Mouse (Mus musculus) midbrain, postnatal 0 days (tissue): ENCODE data around the gene Cdkl1. TPM values are rescaled to one million over a fixed set of nuclear protein-coding genes. Genes with fewer than 3 reads are reported as not detected.

Experiments
- ATAC-seq: fragments of 200-750 bp; cut with Nextera tagmentation; 2 replicates; pipeline ENCODE4 v1.8.0; 2017; ENCODE audit warnings: moderate number of reproducible peaks, mild to moderate bottlenecking, moderate TSS enrichment, moderate library complexity; ENCODE audit not compliant: low FRiP score
- DNase-seq: peaks from one replicate; pipeline ENCODE4 v3.0.0-alpha.2; 2015; ENCODE audit warnings: low spot score
- H3K27ac ChIP-seq: fragments of 300-500 bp; sonication (generic); 2 replicates; pipeline ENCODE4 v1.5.1; 2014; ENCODE audit warnings: low read depth, mild to moderate bottlenecking, low read length, mixed read lengths
- H3K27me3 ChIP-seq: fragments of 300-500 bp; sonication (generic); 2 replicates; pipeline ENCODE4 v1.6.1; 2014; ENCODE audit warnings: low read length, control low read depth, mixed read lengths; ENCODE audit not compliant: insufficient read depth
- H3K36me3 ChIP-seq: fragments of 300-500 bp; sonication (generic); 2 replicates; pipeline ENCODE4 v1.6.1; 2014; ENCODE audit warnings: low read length, control low read depth, mixed read lengths; ENCODE audit not compliant: insufficient read depth
- H3K4me1 ChIP-seq: fragments of 300-500 bp; sonication (generic); 2 replicates; pipeline ENCODE4 v1.6.1; 2014; ENCODE audit warnings: mild to moderate bottlenecking, control low read depth, antibody characterized with exemption, low read length, mixed read lengths; ENCODE audit not compliant: insufficient read depth
- H3K4me2 ChIP-seq: fragments of 300-500 bp; sonication (generic); 2 replicates; pipeline ENCODE4 v1.6.1; 2014; ENCODE audit warnings: low read depth, mild to moderate bottlenecking, low read length, mixed read lengths; ENCODE audit not compliant: poor library complexity, severe bottlenecking
- H3K4me3 ChIP-seq: fragments of 300-500 bp; sonication (generic); 2 replicates; pipeline ENCODE4 v1.5.1; 2014; ENCODE audit warnings: low read depth, mild to moderate bottlenecking, low read length, moderate library complexity
- H3K9ac ChIP-seq: fragments of 300-500 bp; sonication (generic); replicated peaks from 2 replicates; pipeline ENCODE4 v1.6.1; 2014; ENCODE audit warnings: mild to moderate bottlenecking, low read length, moderate library complexity, mixed read lengths; ENCODE audit not compliant: poor library complexity, severe bottlenecking
- H3K9me3 ChIP-seq: fragments of 300-500 bp; sonication (generic); 2 replicates; pipeline ENCODE4 v1.6.1; 2016; ENCODE audit warnings: low read length, control low read depth
- CTCF ChIP-seq: IDR thresholded peaks from 2 replicates; pipeline ENCODE4 v1.5.1; 2016; ENCODE audit warnings: antibody characterized with exemption, mild to moderate bottlenecking
- whole genome bisulfite sequencing: fragments of 180-500 bp; shearing (Covaris S2); extraction: QIAGEN DNeasy Blood & Tissue Kit; methylation state at CpG from one replicate; pipeline ENCODE4 v1.1.7; 2014; 5-methylcytosine and 5-hydroxymethylcytosine counted together
- polyA plus RNA-seq: library from polyadenylated mRNA; unstranded; fragments of >200 nt; fragmentation: Nextera tagmentation; extraction: Ambion mirVana; gene quantifications from 2 replicates; pipeline ENCODE4 v1.2.1, GENCODE M21; 2015
- total RNA-seq: library from RNA; depleted of rRNA; stranded (reverse); fragments of >200 nt; gene quantifications from 2 replicates; pipeline ENCODE4 v1.2.3, GENCODE M21; 2014

Gene Cdkl1
- total and polyA plus RNA-seq, 2 experiments from 2014 or later, result 21.7 to 46.0 TPM

GRCm38 (mm10) chr12:69744138-69744537 is 46.9 kb downstream of the Cdkl1 start:
- DNase-seq, result no peak
- no peak for ATAC-seq
- Histone ChIP-seq H3K27me3 (no peaks in the 10 kb centered on the region), H3K9me3 (no peaks in the 10 kb centered on the region), H3K9ac (no peak overlapping the region), H3K4me2 (no peak overlapping the region), H3K4me3 (no peak overlapping the region), H3K36me3 (peaks cover 11% of the 10 kb centered on the region), H3K27ac (no peak overlapping the region), H3K4me1 (no peaks in the 10 kb centered on the region)
- TF ChIP-seq CTCF, result no peak
- WGBS, result 91% methylated on average over 5 of the region's 5 CpGs

GRCm38 (mm10) chr12:69741965-69742364 is 49.1 kb downstream of the Cdkl1 start:
- TF ChIP-seq CTCF, result peak; percentile 34
- no peak overlapping the region for H3K9ac ChIP-seq
- H3K4me1 ChIP-seq, result no peaks in the 10 kb centered on the region
- H3K9me3 ChIP-seq, result no peaks in the 10 kb centered on the region
- H3K36me3 ChIP-seq, result peaks cover 8% of the 10 kb centered on the region
- no peak overlapping the region for H3K4me3 ChIP-seq
- 90% methylated on average over 5 of the region's 5 CpGs for WGBS
- ATAC-seq (no peak), DNase-seq (no peak)
- H3K4me2 ChIP-seq, result no peak overlapping the region
- no peak overlapping the region for H3K27ac ChIP-seq
- no peaks in the 10 kb centered on the region for H3K27me3 ChIP-seq

GRCm38 (mm10) chr12:69733923-69734322 is 57.1 kb downstream of the Cdkl1 start:
- ATAC-seq (no peak), DNase-seq (no peak)
- H3K4me1 ChIP-seq, result no peaks in the 10 kb centered on the region
- no peaks in the 10 kb centered on the region for H3K9me3 ChIP-seq
- no peaks in the 10 kb centered on the region for H3K27me3 ChIP-seq
- no peak for TF ChIP-seq CTCF
- no peaks in the 10 kb centered on the region for H3K36me3 ChIP-seq
- H3K9ac ChIP-seq, result no peak overlapping the region
- H3K4me3 ChIP-seq, result no peak overlapping the region
- H3K27ac ChIP-seq, result no peak overlapping the region
- 80% methylated on average over 3 of the region's 3 CpGs for WGBS
- no peak overlapping the region for H3K4me2 ChIP-seq

- H3K4me1 ChIP-seq, result no peaks in the 10 kb centered on the region
- WGBS, result 3% methylated on average over 2 of the region's 2 CpGs
- H3K4me2 ChIP-seq, result no peak overlapping the region
- no peak overlapping the region for H3K9ac ChIP-seq
- ATAC-seq (no peak), DNase-seq (peak; percentile 78)
- H3K4me3 ChIP-seq, result no peak overlapping the region
- no peaks in the 10 kb centered on the region for H3K9me3 ChIP-seq
- H3K27ac ChIP-seq, result no peak overlapping the region
- H3K36me3 ChIP-seq, result no peaks in the 10 kb centered on the region
- no peaks in the 10 kb centered on the region for H3K27me3 ChIP-seq
- TF ChIP-seq CTCF, result peak; percentile 84
Observed at GRCm38 (mm10) chr12:69733518-69733917, 57.5 kb downstream of the Cdkl1 start.

GRCm38 (mm10) chr12:69732221-69732620 is 58.8 kb downstream of the Cdkl1 start:
- WGBS, result 46% methylated on average over 5 of the region's 5 CpGs

GRCm38 (mm10) chr12:69730306-69730705 is 60.8 kb downstream of the Cdkl1 start:
- Histone ChIP-seq H3K4me1 (no peaks in the 10 kb centered on the region), H3K36me3 (no peaks in the 10 kb centered on the region), H3K9ac (no peak overlapping the region), H3K27me3 (no peaks in the 10 kb centered on the region), H3K4me2 (no peak overlapping the region), H3K27ac (no peak overlapping the region), H3K9me3 (no peaks in the 10 kb centered on the region), H3K4me3 (no peak overlapping the region)
- WGBS, result 78% methylated on average over 1 of the region's 1 CpGs
- no peak for ATAC-seq
- TF ChIP-seq CTCF, result no peak
- DNase-seq, result no peak

More at GRCm38 (mm10) chr12:69732221-69732620, 58.8 kb downstream of the Cdkl1 start:
- Histone ChIP-seq H3K27ac (no peak overlapping the region), H3K4me1 (no peaks in the 10 kb centered on the region), H3K9me3 (no peaks in the 10 kb centered on the region), H3K9ac (no peak overlapping the region), H3K4me3 (no peak overlapping the region), H3K4me2 (no peak overlapping the region), H3K36me3 (no peaks in the 10 kb centered on the region), H3K27me3 (no peaks in the 10 kb centered on the region)
- ATAC-seq, result no peak
- no peak for TF ChIP-seq CTCF
- no peak for DNase-seq
